ENCODE assay signal across 7 mouse cellular contexts in the genomic region with DNA sequence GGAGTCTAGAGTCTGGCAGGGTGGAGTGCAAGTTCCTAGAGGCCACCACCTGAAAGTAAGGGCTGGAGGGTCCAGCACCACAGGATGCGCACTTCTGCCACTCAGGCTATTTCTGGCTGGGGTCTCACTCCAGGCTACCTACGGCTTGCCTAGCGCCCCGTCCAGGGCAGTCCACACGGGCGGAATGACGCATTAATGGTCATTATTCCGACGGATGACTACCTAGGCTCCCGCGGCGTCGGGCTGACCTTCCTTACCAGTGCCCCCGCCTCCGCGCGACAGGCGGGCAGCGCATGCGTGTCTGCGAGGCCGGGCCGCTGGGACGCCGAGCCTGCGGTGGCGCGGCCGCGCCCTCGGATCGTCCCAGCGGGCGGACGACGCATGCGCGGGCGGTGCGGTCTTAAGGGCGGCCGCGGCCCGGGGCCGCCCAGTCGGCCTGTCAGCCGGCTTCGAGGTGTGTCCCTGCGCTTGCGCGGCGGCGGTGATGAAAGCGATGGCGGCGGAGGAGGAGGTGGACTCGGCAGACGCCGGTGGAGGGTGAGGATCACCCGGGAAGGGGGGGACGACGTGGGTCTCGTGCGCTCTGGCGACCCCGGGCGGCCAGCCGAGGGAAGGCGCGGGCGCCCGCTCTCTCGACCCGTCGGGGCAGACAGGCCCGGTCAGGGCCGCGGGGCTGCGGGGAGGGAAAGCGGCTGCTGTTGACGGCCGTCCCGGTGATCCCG. TPM values are rescaled to one million over a fixed set of nuclear protein-coding genes. Genes with fewer than 3 reads are reported as not detected.
DNase-seq lines count a peak whose midpoint lies in the region; ATAC-seq lines count a peak whose summit lies in the region.

Abhd5 (plus strand) TSS at position 306 of the 722 bp plus-strand sequence.

- H3K4me1 ChIP-seq in embryonic facial prominence, embryonic 11.5 days (ENCODE audit: control insufficient read depth, insufficient read depth, low read length): no peaks in the 10 kb centered on the region
- H3K4me1 ChIP-seq in limb, embryonic 11.5 days (ENCODE audit: control insufficient read depth, insufficient read depth, low read length): no peaks in the 10 kb centered on the region
- H3K4me1 ChIP-seq in midbrain, embryonic 14.5 days (ENCODE audit: control insufficient read depth, insufficient read depth, low read length): no peaks in the 10 kb centered on the region

- peak; percentile 97 for ATAC-seq in embryonic facial prominence, embryonic 11.5 days (replicated peaks; ENCODE audit: insufficient number of reproducible peaks, low FRiP score, low TSS enrichment, low read depth)
- peak; percentile 92 for ATAC-seq in limb, embryonic 11.5 days (ENCODE audit: insufficient number of reproducible peaks, low FRiP score, low TSS enrichment, low read depth)
- ATAC-seq in midbrain, embryonic 14.5 days (ENCODE audit: low FRiP score, low TSS enrichment): peak; percentile 94

- H3K27me3 ChIP-seq in embryonic facial prominence, embryonic 11.5 days (ENCODE audit: control insufficient read depth, insufficient read depth, low read length): no peaks in the 10 kb centered on the region
- H3K27me3 ChIP-seq in limb, embryonic 11.5 days (ENCODE audit: control insufficient read depth, insufficient read depth, low read length): no peaks in the 10 kb centered on the region
- no peaks in the 10 kb centered on the region for H3K27me3 ChIP-seq in midbrain, embryonic 14.5 days (ENCODE audit: control insufficient read depth, insufficient read depth, low read length)

- no peaks in the 10 kb centered on the region for H3K36me3 ChIP-seq in embryonic facial prominence, embryonic 11.5 days (replicated peaks; ENCODE audit: control insufficient read depth, insufficient read depth, low read depth, low read length)
- H3K36me3 ChIP-seq in limb, embryonic 11.5 days (ENCODE audit: control insufficient read depth, insufficient read depth, low read length): no peaks in the 10 kb centered on the region
- no peaks in the 10 kb centered on the region for H3K36me3 ChIP-seq in midbrain, embryonic 14.5 days (ENCODE audit: control insufficient read depth, insufficient read depth, low read length)

- WGBS in embryonic facial prominence, embryonic 11.5 days: under 1% methylated on average over 75 of the region's 84 CpGs
- under 1% methylated on average over 78 of the region's 84 CpGs for WGBS in limb, embryonic 11.5 days
- under 1% methylated on average over 80 of the region's 84 CpGs for WGBS in midbrain, embryonic 14.5 days

- H3K9me3 ChIP-seq in embryonic facial prominence, embryonic 11.5 days (replicated peaks; ENCODE audit: control insufficient read depth, low read length): no peaks in the 10 kb centered on the region
- no peaks in the 10 kb centered on the region for H3K9me3 ChIP-seq in limb, embryonic 11.5 days (ENCODE audit: control insufficient read depth, low read length)
- no peaks in the 10 kb centered on the region for H3K9me3 ChIP-seq in midbrain, embryonic 14.5 days (ENCODE audit: control insufficient read depth, low read length)

- peak; percentile 100 for DNase-seq in adrenal gland, postnatal 14 days
- peak; percentile 94 for DNase-seq in embryonic facial prominence, embryonic 11.5 days (ENCODE audit: low spot score)
- peak; percentile 100 for DNase-seq in heart, adult 11 months
- DNase-seq in kidney, adult 18-20 months: peak; percentile 95
- peak; percentile 91 for DNase-seq in limb, embryonic 11.5 days (ENCODE audit: low spot score)
- peak; percentile 98 for DNase-seq in midbrain, embryonic 14.5 days
- DNase-seq in spleen, adult 18-20 months: peak; percentile 89 to 91

- H3K4me3 ChIP-seq in embryonic facial prominence, embryonic 11.5 days (ENCODE audit: low read depth, low read length): peak within 1 kb of the TSS; percentile 54
- peak within 1 kb of the TSS; percentile 57 for H3K4me3 ChIP-seq in limb, embryonic 11.5 days (ENCODE audit: low read depth, low read length)
- peak within 1 kb of the TSS; percentile 71 for H3K4me3 ChIP-seq in midbrain, embryonic 14.5 days (replicated peaks; ENCODE audit: low read depth, low read length)

- 0 out of 2 replicates have a peak within 1 kb of the TSS, but pooled peaks have one; percentile 14 for H3K27ac ChIP-seq in embryonic facial prominence, embryonic 11.5 days (replicated peaks; ENCODE audit: low read depth, low read length)
- no peak within 1 kb of the TSS for H3K27ac ChIP-seq in limb, embryonic 11.5 days (replicated peaks; ENCODE audit: low read depth, low read length)
- peak within 1 kb of the TSS; percentile 72 for H3K27ac ChIP-seq in midbrain, embryonic 14.5 days (replicated peaks; ENCODE audit: low read depth, low read length)

- peak within 1 kb of the TSS; percentile 85 for H3K9ac ChIP-seq in embryonic facial prominence, embryonic 11.5 days (replicated peaks; ENCODE audit: low read length)
- H3K9ac ChIP-seq in limb, embryonic 11.5 days (ENCODE audit: low read length): peak within 1 kb of the TSS; percentile 68
- H3K9ac ChIP-seq in midbrain, embryonic 14.5 days (replicated peaks; ENCODE audit: low read length): peak within 1 kb of the TSS; percentile 69

- H3K4me2 ChIP-seq in embryonic facial prominence, embryonic 11.5 days (ENCODE audit: low read depth, low read length): peak within 1 kb of the TSS; percentile 66
- H3K4me2 ChIP-seq in limb, embryonic 11.5 days (ENCODE audit: low read depth, severe bottlenecking): peak within 1 kb of the TSS; percentile 50
- peak within 1 kb of the TSS; percentile 62 for H3K4me2 ChIP-seq in midbrain, embryonic 14.5 days (ENCODE audit: low read length)

RNA-seq across cellular contexts. Expression of gene Abhd5, which starts in this region (rescaled TPM):
- total RNA-seq in adrenal gland, postnatal 14 days (2021): 72.9 and 79.9 TPM in 2 replicates
- 28.9 and 29.2 TPM in 2 replicates for polyA plus RNA-seq in embryonic facial prominence, embryonic 11.5 days (2014; fragmentation: Nextera tagmentation; extraction: Ambion mirVana)
- 19.5 and 21.9 TPM in 2 replicates for polyA plus RNA-seq in limb, embryonic 11.5 days (2014; fragmentation: Nextera tagmentation; extraction: Ambion mirVana)
- polyA plus RNA-seq in midbrain, embryonic 14.5 days (2014; fragmentation: Nextera tagmentation; extraction: Ambion mirVana): 22.0 and 28.0 TPM in 2 replicates
